Mouse (Mus musculus): Measurements from ENCODE around the gene Tuba4a.
"Not testable (repeated sequence)": the region's sequence is repeated elsewhere in the genome, so short reads cannot be mapped to it uniquely, and the experiment has no call there.

Gene Tuba4a

DNA sequence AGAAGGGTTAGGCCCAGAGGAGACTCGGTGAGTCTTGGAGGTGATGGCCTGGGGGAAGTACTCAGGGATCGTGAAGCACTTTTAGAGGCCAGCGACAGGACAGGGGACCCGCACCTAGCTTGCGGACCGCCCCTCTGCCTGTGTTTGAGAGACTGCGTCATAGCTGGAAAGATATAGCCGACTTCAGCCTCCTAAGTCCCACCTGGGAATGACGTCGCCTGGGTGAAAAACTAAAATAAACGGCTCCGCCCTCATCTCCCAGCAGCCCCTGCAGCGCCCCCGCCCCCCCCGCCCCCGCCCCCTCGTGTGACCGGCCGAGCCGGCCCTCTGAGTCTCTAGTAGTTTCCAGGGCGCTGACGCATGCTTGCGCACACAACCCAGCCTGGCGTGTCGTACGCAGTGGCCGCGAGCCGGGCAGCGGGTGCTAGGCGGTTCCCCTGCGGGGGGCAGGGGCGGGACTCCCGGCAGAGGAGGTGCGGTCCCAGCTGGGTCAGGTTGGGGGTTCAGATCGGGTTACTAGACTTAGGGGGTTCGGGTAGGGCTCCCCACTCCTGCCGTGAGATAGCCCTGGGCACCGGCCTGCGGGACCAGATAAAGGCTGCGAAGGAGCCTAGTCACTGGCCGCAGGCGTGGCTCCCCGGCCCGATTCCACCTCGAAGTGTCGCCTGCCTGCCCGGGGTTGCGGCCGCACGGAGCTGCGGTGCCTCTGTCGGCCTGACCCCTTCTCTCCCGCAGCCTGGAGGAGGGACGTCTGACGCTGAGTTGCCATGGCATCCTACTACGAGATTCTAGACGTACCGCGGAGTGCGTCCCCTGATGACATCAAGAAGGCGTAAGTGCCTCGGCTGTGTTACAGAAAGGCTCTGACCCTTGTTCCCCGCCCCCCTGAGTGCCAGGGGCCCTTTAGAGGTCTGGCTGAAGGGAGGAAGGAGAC lies 16.7 kb upstream of the Tuba4a start, which contains the start of gene Dnajb2:
Gene Dnajb2, plus strand, starts transcription at position 290 of the 934 bp plus-strand sequence.
- peak; percentile 92 for DNase-seq (ENCODE audit: low spot score)

DNA sequence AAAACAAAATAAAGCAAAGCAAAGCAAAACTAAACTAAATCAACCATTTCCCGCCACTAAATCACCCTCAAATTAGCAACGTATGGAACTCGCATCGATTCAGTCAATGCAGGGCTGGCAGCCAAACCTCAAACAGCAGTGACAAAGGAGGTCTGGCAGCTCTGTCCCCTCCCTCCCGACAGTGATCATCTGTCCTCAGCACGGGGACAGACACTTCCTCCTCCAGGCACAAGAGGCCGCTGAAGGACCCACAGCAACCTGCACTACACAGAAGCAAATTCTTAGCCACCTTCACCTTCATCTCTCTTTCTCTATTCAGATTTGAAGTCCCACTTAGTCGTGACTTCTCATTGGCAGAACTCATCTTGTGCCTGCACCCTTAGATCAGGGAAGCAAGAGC lies 14.9 kb upstream of the Tuba4a start:
- DNase-seq (ENCODE audit: low spot score), result peak; percentile 80

DNA sequence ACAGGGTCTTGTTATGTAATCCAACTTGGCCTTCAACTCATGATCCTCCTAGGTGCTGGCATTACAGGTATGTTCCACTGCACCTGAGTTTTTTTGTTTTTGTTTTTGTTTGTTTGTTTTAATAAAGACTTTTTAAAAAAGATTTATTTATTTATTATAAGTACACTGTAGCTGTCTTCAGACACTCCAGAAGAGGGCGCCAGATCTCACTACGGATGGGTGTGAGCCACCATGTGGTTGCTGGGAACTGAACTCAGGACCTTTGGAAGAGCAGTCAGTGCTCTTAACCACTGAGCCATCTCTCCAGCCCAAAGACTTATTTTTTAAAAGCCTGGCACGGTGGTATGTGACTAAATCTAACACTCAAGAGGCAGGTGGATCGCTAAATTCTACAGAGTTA lies 12.8 kb upstream of the Tuba4a start:
- DNase-seq (ENCODE audit: low spot score), result not testable (repeated sequence)

DNA sequence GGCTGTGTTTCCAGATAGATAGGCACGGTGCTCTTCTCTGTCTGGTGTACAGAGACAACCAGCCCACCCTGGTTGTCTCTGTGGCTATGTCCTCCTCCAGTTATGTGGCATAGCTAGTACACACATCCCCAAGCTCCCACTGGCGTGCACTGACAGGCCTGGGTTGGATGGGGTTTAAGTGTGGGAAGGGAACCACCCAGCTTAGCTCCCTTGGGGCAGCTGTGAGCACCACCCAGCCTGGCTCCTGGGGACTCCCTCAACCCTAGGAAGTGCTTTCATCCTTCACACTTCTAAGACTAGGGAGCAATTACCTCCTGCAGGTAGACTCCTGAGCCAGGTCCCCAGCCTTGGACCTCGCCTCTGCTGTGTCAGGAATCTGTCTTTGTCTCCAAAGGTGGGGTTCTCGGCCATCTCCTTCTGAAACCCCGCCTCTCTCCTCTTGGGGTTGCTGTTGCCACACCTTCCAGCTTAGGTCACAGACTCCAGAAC lies 12.0 kb upstream of the Tuba4a start, which contains the start of gene A630095N17Rik:
Gene A630095N17Rik, minus strand, starts transcription at position 439 of the 489 bp plus-strand sequence.
- no peak for DNase-seq (ENCODE audit: low spot score)

DNA sequence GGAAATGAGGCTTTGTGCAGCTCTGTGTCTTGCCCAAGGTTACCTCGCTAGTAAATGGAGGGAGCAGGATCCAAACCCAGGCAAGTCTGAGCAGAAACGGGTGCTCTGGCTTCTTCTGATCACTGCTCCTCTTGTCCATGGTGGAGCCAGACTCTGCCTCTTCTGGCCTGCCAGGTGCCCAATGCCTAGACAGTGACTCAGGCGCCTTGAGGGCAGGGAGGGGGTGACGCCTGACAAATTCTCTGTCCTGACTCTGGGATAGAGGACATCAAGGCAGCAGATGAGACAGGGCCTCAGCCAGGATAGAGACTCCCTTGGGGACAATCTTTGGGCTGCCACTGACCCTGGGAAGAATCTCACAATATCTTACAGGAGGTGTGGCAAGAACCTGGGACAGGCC lies 11.6 kb upstream of the Tuba4a start:
- DNase-seq (ENCODE audit: low spot score), result no peak

DNA sequence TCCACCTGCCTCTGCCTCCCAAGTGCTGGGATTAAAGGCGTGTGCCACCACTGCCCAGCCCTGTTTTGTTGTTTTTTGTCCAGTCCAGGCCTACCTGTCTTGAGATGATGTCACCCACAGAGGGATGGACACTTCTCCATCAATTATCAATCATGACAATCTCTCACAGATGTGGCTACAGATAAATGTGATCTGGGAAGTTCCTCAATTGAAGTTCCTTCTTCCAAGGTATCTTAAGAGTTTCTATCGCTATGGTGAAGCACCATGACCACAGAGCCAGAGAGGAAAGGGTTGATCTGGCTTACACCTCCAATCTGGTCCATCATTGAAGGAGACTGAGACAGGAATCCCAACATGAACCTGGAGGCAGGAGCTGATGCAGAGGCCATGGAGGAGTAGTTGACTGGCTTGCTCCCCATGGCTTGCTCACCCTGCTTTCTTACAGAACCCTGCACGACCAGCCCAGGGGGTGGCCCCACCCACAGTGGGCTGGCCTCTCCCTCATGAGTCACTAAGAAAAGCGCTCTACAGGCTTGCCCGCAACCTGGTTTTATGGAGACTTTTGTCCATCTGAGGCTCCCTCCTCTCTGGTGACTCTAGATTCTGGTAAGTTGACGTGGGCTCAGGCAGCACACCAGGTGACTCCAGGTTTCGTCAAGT lies 10.8 kb upstream of the Tuba4a start:
- DNase-seq (ENCODE audit: low spot score), result no peak

DNA sequence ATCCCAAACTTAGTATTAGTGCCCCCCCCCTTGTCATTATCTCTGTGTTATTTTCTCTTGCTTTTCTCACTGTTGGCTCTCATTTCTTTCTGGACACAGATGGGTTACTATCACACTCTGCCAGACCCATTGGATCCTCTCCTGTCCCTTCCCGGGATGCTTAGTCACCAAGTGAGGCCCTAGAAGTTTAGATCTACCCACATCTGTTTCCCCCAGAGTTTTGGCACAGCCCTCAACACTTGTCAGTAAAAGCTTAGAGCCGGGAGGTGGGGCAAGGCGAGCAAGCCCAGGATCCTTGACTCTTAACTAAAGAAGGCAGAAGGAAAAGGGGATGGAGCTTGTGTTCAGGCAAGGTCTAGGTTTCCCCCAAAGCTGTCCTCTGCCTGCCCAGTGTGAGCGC lies 9.5 kb upstream of the Tuba4a start:
- DNase-seq (ENCODE audit: low spot score), result no peak

DNA sequence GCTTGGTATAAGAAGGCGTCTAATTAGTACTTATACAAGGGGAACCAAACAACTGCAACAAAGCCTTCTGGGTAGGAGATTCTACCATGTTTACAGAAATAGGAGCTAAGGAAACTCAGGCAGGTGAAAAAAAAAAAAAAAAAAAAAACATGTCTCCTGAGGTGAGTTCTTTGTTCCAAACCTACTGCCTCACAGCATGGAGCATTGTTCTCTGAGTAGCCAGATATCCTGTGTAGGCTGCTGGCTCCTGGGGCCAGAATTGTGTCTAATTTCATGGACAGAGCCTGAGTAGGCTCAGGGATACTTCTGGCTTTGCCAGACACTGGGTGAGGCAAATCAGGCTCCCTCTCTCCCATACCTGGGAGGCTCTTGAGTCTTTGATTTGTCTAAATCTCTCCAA lies 8.0 kb upstream of the Tuba4a start:
- DNase-seq (ENCODE audit: low spot score), result no peak

DNA sequence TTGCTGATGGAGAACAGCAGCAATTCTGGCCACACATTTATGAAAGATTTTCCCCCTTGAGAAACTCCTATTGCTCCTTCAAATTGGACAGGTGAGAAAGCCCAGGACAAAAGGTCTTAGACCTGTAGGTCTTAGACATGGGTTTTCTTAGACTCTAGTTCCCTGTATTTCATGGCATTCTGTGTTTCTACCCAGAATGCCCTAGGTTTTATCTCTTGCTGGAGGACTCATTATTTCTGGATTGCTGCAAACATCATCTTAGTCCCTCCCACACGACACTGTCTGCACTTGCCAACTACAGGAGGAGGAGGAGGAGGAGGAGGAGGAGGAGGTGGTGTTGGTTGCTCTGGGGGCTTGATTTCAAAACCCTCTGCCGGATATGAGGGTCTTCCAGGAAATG lies 6.5 kb upstream of the Tuba4a start:
- DNase-seq (ENCODE audit: low spot score), result no peak

DNA sequence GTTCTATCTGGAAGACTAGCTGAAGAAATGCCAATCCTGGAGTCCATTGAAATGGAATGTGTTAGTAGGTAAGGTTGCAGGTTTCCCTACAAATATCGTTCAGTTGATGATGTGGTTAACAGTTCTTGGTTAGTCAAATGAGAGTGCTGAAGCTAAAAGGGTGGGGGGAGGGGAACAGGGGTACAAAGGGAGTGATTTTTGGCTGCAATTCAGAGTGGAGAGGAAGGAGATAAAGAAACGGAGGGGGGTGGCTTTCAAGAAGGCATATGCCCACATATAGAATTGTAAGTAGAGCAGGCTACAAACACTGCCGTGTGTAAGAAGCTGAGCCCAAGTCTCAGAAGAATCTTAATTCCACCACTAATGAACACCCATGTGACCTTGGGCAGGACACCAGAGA lies 5.8 kb upstream of the Tuba4a start:
- DNase-seq (ENCODE audit: low spot score), result no peak

DNA sequence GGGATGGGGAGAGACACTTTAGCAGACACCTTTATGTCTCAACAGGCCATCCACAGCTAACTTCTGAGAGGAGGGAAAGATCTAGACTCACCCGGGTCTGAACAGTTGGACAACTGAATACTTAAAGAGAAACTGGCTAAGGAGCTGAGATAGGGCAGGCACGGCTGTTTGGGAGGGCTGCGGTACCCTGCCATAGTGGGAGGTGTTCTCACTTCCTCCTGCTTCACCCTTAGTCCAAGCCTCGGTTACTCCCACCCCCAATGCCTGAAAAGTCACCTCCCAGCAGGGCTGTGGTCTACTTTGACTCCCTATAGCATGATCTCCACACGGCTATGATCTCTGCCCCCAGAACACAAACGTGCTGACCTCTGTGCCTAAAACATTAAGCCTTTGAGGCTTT lies 3.9 kb upstream of the Tuba4a start:
- no peak for DNase-seq (ENCODE audit: low spot score)

DNA sequence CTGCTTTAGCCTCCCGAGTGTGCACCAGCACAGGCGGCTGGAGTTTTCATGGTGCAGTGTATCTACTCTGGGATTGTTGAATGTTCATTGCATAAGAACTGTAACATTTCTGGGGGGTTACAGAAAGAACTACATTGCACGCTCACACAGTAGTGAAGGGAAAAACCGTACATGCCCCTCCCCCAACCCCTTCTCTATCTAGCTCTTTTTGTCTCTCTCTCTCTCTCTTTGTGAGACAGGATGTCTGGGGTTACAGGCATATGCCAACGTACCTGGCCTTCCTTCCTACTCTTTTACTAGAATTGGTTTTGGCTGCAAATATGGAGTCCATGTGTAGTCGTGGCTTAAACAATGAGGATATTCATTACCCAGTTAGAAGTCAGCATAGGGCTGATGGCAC lies 3.3 kb upstream of the Tuba4a start:
- no peak for DNase-seq (ENCODE audit: low spot score)

DNA sequence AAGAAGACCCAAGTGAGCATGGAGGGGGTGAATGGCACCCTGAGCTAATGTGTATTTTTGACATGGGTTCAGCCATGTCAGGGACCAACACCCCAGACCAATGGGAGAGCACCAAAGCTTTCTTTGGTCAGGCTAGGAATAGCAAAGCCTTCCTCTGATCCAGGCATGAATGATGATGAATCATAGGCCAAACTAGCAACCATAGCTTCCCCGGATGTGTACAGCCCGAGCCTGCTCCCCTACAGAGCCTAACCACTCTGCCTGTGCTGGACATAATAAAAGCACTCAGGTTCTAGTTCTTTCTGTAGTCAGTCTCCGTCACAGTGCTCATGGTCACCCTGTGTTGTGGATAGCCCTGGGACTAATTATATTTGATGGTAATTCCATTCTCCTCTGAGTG lies 1.9 kb upstream of the Tuba4a start:
- no peak for DNase-seq (ENCODE audit: low spot score)

DNA sequence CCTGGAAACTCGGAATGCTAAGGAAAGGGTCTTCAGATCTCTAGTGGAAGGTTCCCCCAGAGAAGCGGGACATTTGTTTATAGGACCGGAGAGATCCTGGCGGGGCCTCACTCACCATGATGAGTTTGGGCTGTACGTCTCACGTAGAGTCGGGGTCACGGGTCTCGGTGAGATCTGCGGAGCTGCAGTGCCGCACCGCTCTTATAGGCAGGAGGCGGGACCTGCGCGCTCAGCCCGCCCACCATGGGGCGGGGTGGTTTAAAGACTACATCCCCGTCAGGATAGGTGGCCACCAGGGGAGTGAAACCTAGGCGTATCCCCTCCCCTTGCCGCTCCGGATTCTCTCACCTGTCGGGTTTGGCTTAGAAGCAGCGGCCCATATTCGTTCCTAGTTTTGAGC lies 587 bp downstream of the Tuba4a start:
- peak; percentile 94 for DNase-seq (ENCODE audit: low spot score)

DNA sequence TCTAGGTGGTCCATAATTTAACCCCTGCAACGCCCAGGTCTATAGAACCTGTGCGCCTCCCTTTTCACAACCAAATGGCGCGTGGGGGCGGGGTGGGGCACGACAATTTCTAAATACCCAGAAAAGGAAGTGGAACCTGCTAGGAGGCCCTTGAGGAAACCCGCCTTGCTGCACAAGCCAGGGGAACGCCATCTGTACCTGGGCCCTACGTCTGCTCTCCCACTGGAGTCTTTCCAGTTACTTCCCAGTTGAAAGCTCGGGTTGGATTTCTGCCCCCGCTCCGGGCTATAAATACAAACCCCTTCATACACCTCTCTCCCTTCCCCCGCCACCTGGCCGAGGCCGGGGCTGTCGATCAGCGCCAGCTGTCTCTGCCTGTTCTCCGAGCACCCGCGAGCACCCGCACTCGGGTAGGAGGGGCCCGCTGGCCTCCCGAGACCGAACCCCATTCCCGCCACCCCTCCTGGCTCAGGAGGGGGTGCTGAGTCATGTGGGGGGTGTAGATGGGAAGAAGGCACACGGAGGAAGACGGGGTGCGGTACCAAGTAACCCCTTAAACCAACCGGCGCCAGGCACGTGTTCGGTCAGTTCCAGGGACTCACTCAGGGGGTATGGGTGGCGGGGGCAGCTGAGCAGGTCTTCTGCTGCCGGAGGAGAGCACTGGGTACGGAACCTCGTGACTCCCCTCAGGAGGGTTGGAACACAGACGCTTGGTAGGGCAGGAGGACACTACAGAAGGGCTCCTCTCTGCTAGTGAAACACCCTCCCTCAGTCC lies 1.3 kb downstream of the Tuba4a start:
- DNase-seq (ENCODE audit: low spot score), result peak; percentile 48

DNA sequence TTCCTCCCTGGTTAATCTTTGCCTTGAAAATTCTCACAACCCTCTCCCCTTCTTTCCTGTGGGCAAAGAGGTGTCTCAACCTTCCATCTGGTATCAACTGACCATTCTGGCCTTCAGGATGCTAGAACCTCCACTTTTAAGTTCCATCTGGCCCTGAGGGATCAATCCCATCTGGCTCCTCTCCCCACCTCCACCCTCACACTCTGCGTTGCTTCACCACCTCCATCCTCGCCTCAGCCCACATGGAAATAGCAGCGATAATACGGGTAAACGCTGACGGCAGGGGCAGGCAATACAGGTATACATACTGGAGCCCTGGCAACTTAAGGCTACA lies 1.8 kb downstream of the Tuba4a start:
- DNase-seq (ENCODE audit: low spot score), result no peak

DNA sequence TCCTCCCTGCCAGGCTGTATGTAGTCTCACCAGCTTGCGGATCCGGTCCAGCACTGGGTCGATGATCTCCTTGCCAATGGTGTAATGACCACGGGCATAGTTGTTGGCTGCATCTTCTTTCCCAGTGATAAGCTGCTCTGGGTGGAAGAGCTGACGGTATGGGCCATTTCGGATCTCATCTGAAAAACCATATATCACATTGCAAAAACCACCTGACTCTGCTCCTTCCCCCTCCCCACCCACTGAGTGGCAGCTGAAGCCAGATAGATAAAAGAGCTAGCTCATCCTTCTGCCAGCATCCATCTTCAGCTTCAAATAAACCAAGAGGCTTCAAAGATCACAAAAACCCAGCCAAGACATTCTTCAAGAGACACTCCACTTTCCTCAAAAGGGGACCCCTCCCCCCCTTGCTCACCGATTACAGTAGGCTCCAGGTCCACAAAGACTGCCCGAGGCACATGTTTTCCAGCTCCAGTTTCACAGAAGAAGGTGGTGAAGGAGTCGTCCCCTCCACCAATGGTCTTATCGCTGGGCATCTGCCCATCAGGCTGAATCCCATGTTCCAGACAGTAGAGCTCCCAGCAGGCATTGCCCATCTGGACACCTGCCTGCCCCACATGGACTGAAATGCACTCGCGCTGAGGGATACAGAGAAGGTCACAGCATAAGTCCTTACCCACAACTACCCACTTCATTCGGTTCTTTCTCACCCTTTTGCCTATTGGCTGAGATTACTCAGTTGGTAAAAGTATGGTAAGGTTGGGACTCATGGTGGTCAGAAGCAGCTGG lies 2.7 kb downstream of the Tuba4a start:
- DNase-seq (ENCODE audit: low spot score), result no peak

DNA sequence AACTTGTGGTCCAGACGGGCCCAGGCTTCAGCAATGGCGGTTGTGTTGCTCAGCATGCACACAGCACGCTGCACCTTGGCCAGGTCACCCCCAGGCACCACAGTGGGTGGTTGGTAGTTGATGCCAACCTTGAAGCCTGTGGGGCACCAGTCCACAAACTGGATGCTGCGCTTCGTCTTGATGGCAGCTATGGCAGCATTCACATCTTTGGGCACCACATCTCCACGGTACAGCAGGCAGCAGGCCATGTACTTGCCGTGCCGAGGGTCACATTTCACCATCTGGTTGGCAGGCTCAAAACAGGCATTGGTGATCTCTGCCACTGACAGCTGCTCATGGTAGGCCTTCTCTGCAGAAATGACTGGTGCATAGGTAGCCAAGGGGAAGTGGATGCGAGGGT lies 3.9 kb downstream of the Tuba4a start:
- DNase-seq (ENCODE audit: low spot score), result no peak

DNA sequence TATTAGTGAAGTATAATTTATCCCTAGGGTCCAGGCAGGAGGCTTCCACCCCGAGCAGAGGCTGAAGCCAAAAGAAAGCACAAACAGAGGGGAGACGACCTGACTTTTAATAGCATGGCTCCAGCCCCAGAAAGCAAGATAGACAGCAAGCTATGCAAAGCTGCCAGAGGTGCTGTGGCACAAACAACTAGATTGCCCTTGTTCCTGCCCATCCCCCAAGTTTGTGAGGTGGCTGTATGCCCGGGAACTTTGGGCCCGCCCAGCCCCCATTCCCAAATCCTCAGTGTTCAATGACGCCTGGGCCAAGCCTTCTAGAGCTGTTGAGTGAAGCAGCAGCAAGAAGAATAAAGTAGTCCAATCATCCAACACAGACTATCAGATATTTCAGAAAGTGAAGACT lies 4.8 kb downstream of the Tuba4a start:
- DNase-seq (ENCODE audit: low spot score), result no peak

DNA sequence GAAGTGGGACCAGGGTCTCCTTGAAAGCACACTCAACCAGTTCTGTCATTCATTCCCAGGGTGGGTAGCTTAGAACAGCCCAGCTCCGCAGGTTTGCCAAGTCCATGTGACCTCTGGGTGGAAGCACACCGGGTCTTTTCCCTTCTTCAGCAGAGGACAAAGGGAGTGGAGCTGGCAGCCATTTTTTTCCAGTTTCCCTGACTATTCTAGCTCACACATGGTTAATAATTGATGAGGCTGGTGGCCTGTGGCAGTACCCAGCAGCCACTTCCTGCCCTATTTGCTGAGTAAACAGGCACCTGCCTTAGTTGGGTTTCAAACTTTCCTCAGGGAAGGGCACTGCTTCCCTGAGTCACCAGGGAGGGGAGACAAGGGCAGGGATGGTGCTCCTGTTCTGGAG lies 5.2 kb downstream of the Tuba4a start:
- DNase-seq (ENCODE audit: low spot score), result no peak

DNA sequence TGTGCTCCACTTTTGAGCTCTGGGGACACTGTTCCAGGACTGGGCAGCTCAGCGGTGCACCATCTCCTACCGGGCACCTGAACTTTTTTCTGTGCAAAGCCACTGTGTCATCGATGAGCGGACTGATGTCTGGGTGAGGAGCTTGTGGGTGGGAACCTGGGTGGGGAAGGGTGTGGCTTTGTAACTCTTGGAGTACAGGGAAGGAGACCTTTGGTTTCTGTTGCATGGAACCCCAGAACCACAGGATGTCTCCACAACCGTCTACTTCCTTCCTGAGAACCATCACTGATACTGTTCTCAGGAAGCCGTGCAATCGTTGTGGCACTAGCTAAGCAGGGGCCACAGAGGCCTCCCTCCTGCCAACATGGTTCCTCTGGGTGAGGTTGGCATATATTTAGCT lies 6.6 kb downstream of the Tuba4a start:
- peak; percentile 37 for DNase-seq (ENCODE audit: low spot score)

DNA sequence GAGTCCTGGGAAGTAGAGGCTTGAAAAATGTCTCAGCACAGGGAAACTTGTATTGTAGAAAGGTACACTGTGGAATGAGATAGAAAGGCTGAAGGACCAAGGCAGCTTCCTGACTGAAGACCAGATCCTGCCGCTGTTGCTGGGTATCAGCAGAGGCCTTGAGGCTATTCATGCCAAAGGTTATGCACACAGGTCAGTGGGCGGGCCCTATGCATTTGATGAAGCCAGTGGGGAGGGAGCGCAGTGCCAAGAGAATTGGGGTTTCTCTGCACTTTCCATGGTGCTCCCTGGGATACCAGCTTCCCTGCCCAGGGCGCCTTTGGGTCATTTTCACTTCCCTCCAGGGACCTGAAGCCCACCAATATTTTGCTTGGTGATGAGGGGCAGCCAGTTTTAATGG lies 7.1 kb downstream of the Tuba4a start:
- no peak for DNase-seq (ENCODE audit: low spot score)
